In the genomic region with DNA sequence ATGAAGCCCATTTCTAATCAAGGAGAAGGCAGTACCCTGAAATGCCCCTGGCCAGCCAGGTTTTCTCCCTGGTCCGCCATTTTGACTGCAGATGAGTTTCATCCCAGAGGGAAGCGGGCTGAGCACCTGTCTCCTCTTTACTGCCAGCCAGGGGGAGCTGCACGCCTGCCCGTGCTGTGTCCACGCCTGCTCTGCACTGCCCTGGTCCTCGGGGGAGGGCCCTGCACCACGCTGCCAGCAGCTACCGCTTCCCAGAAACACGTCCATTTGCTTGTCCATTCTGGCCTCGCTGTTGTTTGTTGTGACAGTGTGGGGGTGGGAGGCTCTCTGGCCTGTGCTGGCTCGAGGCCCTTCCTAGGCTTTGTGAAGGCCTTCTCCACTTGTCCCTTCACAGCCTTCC, we compare ENCODE assay signal across 9 mouse cellular contexts. TPM values are rescaled to one million over a fixed set of nuclear protein-coding genes. Genes with fewer than 3 reads are reported as not detected.
DNase-seq lines count a peak whose midpoint lies in the region; ATAC-seq and TF ChIP-seq lines count a peak whose summit lies in the region.
"Had no signal": no experiment of that assay in that cellular context is flagged by ENCODE, and none has a peak within 500 bp of the region (broad histone marks: within the 10 kb centered on the region; RNA-seq: fewer than 3 reads in every experiment).

No protein-coding gene starts in this region.

- H3K9ac ChIP-seq in liver, adult 2 months (ENCODE audit: low read depth, low read length): no peak overlapping the region
- no peak overlapping the region for H3K9ac ChIP-seq in liver, embryonic 11.5 days (ENCODE audit: low read depth, low read length)
- no peak overlapping the region for H3K9ac ChIP-seq in liver, postnatal 0 days (replicated peaks)
- H3K9ac ChIP-seq: stomach, embryonic 15.5 days had no signal

- 37% methylated on average over 11 of the region's 11 CpGs for WGBS in liver, adult 2 months
- 77% methylated on average over 11 of the region's 11 CpGs for WGBS in liver, embryonic 11.5 days
- 53% methylated on average over 11 of the region's 11 CpGs for WGBS in liver, postnatal 0 days (ENCODE audit: insufficient replicate concordance)

- no peak overlapping the region for H3K27ac ChIP-seq in liver, adult 2 months (replicated peaks; ENCODE audit: insufficient read depth, low read depth, low read length)
- no peak overlapping the region for H3K27ac ChIP-seq in liver, embryonic 11.5 days (ENCODE audit: low read depth, low read length)
- H3K27ac ChIP-seq in liver, postnatal 0 days (ENCODE audit: low read depth): no peak overlapping the region
- H3K27ac ChIP-seq: stomach, embryonic 15.5 days had no signal

- ATAC-seq in liver, embryonic 11.5 days (replicated peaks; ENCODE audit: low FRiP score): no peak; the same call in 1 of the 2 replicates
- ATAC-seq in liver, postnatal 0 days: peak; percentile 86

- peak; percentile 69 for TF ChIP-seq CTCF in liver, adult 2 months (IDR thresholded peaks at IDR 0.05; ENCODE audit: low read depth, low read length)
- TF ChIP-seq CTCF in liver, postnatal 0 days (IDR thresholded peaks at IDR 0.05; ENCODE audit: low read depth): peak; percentile 52

- DNase-seq in embryo, embryonic 10 days (ENCODE audit: low spot score): peak; percentile 48
- DNase-seq in embryo, embryonic 10.5 days (ENCODE audit: low spot score): no peak
- DNase-seq in liver, adult 2 months (ENCODE audit: extremely low read depth, low read depth, low spot score): peak; percentile 60
- DNase-seq in liver, embryonic 11.5 days (ENCODE audit: low spot score): no peak
- DNase-seq in cerebellum, postnatal 36 days: peak; percentile 40 to 57
- DNase-seq in liver, postnatal 0 days: peak; percentile 53
- no peak for DNase-seq in adrenal gland, postnatal 4 days (ENCODE audit: low spot score in 2 of 2)
- no peak for DNase-seq in right cerebral cortex, adult 18-20 months

- no peak for TF ChIP-seq EP300 in liver, postnatal 0 days (IDR thresholded peaks at IDR 0.05; ENCODE audit: low read depth)

- H3K4me3 ChIP-seq in liver, adult 2 months (ENCODE audit: insufficient read depth, low read depth, low read length): no peak overlapping the region
- H3K4me3 ChIP-seq in liver, embryonic 11.5 days (ENCODE audit: low read depth, low read length): no peak overlapping the region
- H3K4me3 ChIP-seq in liver, postnatal 0 days (ENCODE audit: low read depth, low read length): no peak overlapping the region
- H3K4me3 ChIP-seq: stomach, embryonic 15.5 days had no signal

- H3K36me3 ChIP-seq in liver, adult 2 months (ENCODE audit: control insufficient read depth, insufficient read depth, low read length): peaks cover 24% of the 10 kb centered on the region
- peaks cover 71% of the 10 kb centered on the region for H3K36me3 ChIP-seq in liver, embryonic 11.5 days (ENCODE audit: control insufficient read depth, insufficient read depth, low read length)
- peaks cover 78% of the 10 kb centered on the region for H3K36me3 ChIP-seq in liver, postnatal 0 days (replicated peaks; ENCODE audit: insufficient read depth, low read length)

- no peaks in the 10 kb centered on the region for H3K9me3 ChIP-seq in liver, embryonic 11.5 days (ENCODE audit: control insufficient read depth, low read length)
- no peaks in the 10 kb centered on the region for H3K9me3 ChIP-seq in liver, postnatal 0 days (ENCODE audit: low read length)
- H3K9me3 ChIP-seq: stomach, embryonic 15.5 days had no signal

- no peaks in the 10 kb centered on the region for H3K79me2 ChIP-seq in liver, adult 2 months (ENCODE audit: control insufficient read depth, insufficient read depth, low read length)

- H3K27me3 ChIP-seq in liver, adult 2 months (ENCODE audit: control insufficient read depth, insufficient read depth, low read length): no peaks in the 10 kb centered on the region
- H3K27me3 ChIP-seq in liver, embryonic 11.5 days (replicated peaks; ENCODE audit: control insufficient read depth, insufficient read depth, low read length): no peaks in the 10 kb centered on the region
- no peaks in the 10 kb centered on the region for H3K27me3 ChIP-seq in liver, postnatal 0 days (ENCODE audit: insufficient read depth, low read length)
- H3K27me3 ChIP-seq: stomach, embryonic 15.5 days had no signal

- no peaks in the 10 kb centered on the region for H3K4me1 ChIP-seq in liver, adult 2 months (ENCODE audit: control insufficient read depth, insufficient read depth, low read length)
- H3K4me1 ChIP-seq in liver, embryonic 11.5 days (replicated peaks; ENCODE audit: control insufficient read depth, insufficient read depth, low read length): no peaks in the 10 kb centered on the region
- H3K4me1 ChIP-seq in liver, postnatal 0 days (ENCODE audit: insufficient read depth): no peaks in the 10 kb centered on the region
- H3K4me1 ChIP-seq: stomach, embryonic 15.5 days had no signal

- H3K4me2 ChIP-seq in liver, embryonic 11.5 days: no peak overlapping the region
- no peak overlapping the region for H3K4me2 ChIP-seq in liver, postnatal 0 days (ENCODE audit: low read depth, low read length)
- H3K4me2 ChIP-seq: stomach, embryonic 15.5 days had no signal

- no peak for TF ChIP-seq POLR2A in liver, adult 2 months (IDR thresholded peaks at IDR 0.05; ENCODE audit: extremely low read depth, insufficient read depth, low read length)

RNA-seq across cellular contexts. Expression of gene Ppif, which starts 33.3 kb away (rescaled TPM):
- 19.4 and 31.1 TPM in 2 replicates for total RNA-seq in liver, adult 2 months (2014; rRNA removed)
- polyA plus RNA-seq in liver, adult 2 months (2012; rRNA removed): 76.3 and 80.6 TPM in 2 replicates
- 96.3 and 97.0 TPM in 2 replicates for polyA plus RNA-seq in liver, embryonic 11.5 days (2014; fragmentation: Nextera tagmentation; extraction: Ambion mirVana)
- 36.0 and 38.4 TPM in 2 replicates for polyA plus RNA-seq in liver, postnatal 0 days (2015; fragmentation: Nextera tagmentation; extraction: Ambion mirVana)
- total RNA-seq in adrenal gland, postnatal 4 days (2021): 10 to 100 TPM; 35.2 to 38.8 TPM

Comparison
In these comparisons a context has a peak if more than half of its experiments do, and no peak if none do; other contexts are left out.
1. DNase-seq: peak in embryo, embryonic 10 days (single experiment), liver, adult 2 months (single experiment), cerebellum, postnatal 36 days (2 of 2) and liver, postnatal 0 days (single experiment); none in embryo, embryonic 10.5 days (single experiment), liver, embryonic 11.5 days (single experiment), adrenal gland, postnatal 4 days (0 of 2) and right cerebral cortex, adult 18-20 months (single experiment).